Mouse (Mus musculus) liver, embryonic 11.5 days (tissue): ENCODE results near the gene Mab21l3. TPM values are rescaled to one million over a fixed set of nuclear protein-coding genes. Genes with fewer than 3 reads are reported as not detected.

Experiments
- ATAC-seq: fragments of 200-750 bp; cut with Nextera tagmentation; replicated peaks from 2 replicates; pipeline ENCODE4 v1.8.0; 2017; ENCODE audit warnings: moderate number of reproducible peaks, mild to moderate bottlenecking, moderate TSS enrichment, moderate library complexity; ENCODE audit not compliant: low FRiP score
- DNase-seq: peaks from one replicate; pipeline ENCODE4 v3.0.0-alpha.2; 2017; ENCODE audit warnings: low spot score
- H3K27ac ChIP-seq: fragments of 300-500 bp; sonication (generic); 2 replicates; pipeline ENCODE4 v1.5.1; 2014; ENCODE audit warnings: mild to moderate bottlenecking, low read depth, low read length, control low read depth
- H3K27me3 ChIP-seq: fragments of 300-500 bp; sonication (generic); replicated peaks from 2 replicates; pipeline ENCODE4 v1.6.1; 2014; ENCODE audit warnings: low read length, mixed read lengths; ENCODE audit not compliant: control insufficient read depth, insufficient read depth
- H3K36me3 ChIP-seq: fragments of 300-500 bp; sonication (generic); 2 replicates; pipeline ENCODE4 v1.6.1; 2014; ENCODE audit warnings: mild to moderate bottlenecking, low read length, moderate library complexity, mixed read lengths; ENCODE audit not compliant: control insufficient read depth, insufficient read depth
- H3K4me1 ChIP-seq: fragments of 300-500 bp; sonication (generic); replicated peaks from 2 replicates; pipeline ENCODE4 v1.6.1; 2014; ENCODE audit warnings: low read length, mixed read lengths; ENCODE audit not compliant: control insufficient read depth, insufficient read depth
- H3K4me2 ChIP-seq: fragments of 300-500 bp; sonication (generic); 2 replicates; pipeline ENCODE4 v1.6.1; 2014; ENCODE audit warnings: mild to moderate bottlenecking, control low read depth, moderate library complexity
- H3K4me3 ChIP-seq: fragments of 300-500 bp; sonication (generic); 2 replicates; pipeline ENCODE4 v1.5.1; 2014; ENCODE audit warnings: low read depth, low read length, control low read depth
- H3K9ac ChIP-seq: fragments of 300-500 bp; sonication (generic); 2 replicates; pipeline ENCODE4 v1.6.1; 2014; ENCODE audit warnings: low read depth, low read length, control low read depth
- H3K9me3 ChIP-seq: fragments of 300-500 bp; sonication (generic); 2 replicates; pipeline ENCODE4 v1.6.1; 2016; ENCODE audit warnings: low read length, inconsistent platforms, mixed read lengths; ENCODE audit not compliant: control insufficient read depth
- WGBS: fragments of 180-500 bp; shearing (Covaris S2); extraction: QIAGEN DNeasy Blood & Tissue Kit; methylation state at CpG from one replicate; pipeline ENCODE4 v1.1.7; 2014; 5-methylcytosine and 5-hydroxymethylcytosine counted together
- polyA plus RNA-seq: library from polyadenylated mRNA; unstranded; fragments of >200 nt; fragmentation: Nextera tagmentation; extraction: Ambion mirVana; gene quantifications from 2 replicates; pipeline ENCODE4 v1.2.1, GENCODE M21; 2014

The Mab21l3 gene
- polyA plus RNA-seq, 1 experiment from 2014 or later: 0.11 TPM

DNA sequence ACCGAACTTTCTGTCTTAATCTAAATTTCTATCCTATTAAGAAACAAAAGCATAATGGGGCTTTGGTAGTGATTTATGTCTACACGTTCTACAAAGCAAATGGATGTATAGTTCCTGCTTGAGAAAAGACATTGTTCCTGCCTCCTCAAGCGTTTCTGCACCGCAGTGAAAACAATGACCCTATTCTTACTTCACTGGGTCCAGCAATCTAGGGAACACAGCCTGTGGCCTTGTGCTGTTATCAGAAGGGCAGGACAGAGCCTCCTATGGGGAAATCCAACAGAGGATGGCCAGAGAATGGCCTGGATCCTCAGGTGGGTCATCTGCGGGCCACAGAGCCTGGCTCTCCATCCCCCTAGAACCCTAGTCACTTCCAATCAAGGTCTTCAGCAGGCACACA is 29.4 kb upstream of the Mab21l3 start:
- ATAC-seq (no peak), DNase-seq (no peak)
- Histone ChIP-seq H3K4me1 (no peaks in the 10 kb centered on the region), H3K4me3 (no peak overlapping the region), H3K4me2 (no peak overlapping the region), H3K9me3 (no peaks in the 10 kb centered on the region), H3K36me3 (no peaks in the 10 kb centered on the region; the same call in 1 of the 2 replicates), H3K27ac (no peak overlapping the region), H3K9ac (no peak overlapping the region), H3K27me3 (no peaks in the 10 kb centered on the region)
- 83% methylated on average over 5 of the region's 5 CpGs for WGBS

DNA sequence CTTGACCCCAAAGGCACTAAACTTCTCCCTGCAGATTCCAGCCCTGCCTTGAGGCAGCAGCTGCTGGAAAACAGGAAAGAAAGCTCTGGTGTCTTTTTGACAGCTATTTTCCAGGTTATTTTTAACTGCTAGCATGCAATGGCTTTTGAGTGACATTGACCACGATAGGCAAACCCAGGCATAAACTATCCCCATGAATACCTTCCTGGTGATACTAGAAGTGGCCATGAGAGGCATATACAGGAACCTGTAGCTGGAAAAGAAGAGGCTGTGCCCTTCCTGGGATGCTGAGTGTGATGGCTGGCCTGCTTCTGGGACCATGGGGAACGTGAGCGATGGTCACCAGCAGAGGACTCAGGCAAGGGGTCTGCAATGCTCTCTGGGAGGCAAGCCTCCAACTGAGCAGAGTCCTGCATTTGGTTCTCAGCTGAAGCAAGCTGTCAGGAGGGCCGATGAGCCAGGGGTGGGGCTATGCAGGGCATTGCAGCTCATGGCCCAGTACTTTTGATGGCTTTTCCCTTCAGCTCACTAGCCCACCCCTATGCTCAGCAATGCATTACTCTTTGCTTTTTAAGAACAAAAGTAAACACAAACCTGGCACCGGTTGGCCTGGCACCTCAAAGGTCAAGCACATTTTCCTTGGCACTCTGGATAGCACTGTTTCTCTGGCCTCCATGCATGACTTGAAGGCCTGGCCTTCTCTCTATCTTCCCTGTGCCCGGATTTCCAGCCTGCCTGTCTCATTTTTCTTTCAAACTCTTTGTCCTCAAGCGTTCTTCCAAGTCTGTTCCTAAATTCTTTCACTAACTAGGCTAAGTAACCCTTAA is 27.9 kb upstream of the Mab21l3 start:
- ATAC-seq (no peak), DNase-seq (no peak)
- Histone ChIP-seq H3K27ac (0 out of 2 replicates have a peak overlapping the region, but pooled peaks have one; percentile 33), H3K4me3 (no peak overlapping the region), H3K36me3 (no peaks in the 10 kb centered on the region; the same call in 1 of the 2 replicates), H3K9ac (no peak overlapping the region), H3K4me1 (no peaks in the 10 kb centered on the region), H3K27me3 (no peaks in the 10 kb centered on the region), H3K9me3 (no peaks in the 10 kb centered on the region), H3K4me2 (no peak overlapping the region)
- 65% methylated on average over 7 of the region's 7 CpGs for WGBS

DNA sequence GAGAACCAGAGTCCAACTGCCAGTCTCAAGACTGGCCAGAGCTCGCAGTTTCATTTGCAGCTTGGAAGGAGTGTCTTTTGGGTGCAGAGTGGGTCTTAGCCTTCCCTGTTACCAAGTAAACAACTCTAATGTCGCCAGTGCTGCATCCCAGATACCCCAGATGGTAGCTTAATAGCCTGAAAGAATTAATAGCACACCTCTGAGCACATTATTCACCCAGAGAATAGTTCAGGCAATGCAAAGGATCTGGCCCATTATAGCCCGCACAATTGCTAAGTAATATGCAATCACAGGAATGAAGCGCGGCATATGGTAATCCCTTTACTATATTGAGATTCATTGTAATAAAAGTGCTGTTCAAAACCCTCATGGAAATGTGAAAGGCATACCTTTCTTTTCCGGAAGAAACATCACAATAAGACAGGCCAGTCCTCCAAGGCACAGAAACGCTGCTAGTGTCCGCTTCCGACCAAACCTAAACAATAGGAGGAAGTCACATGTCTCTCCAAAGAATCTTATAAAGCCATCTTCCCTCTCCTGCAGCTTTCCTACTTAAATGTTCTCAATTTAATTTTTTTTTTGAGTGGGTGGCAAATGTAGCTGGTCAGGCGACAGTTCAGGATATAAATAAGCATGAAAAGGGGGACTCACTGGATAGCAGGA is 26.6 kb upstream of the Mab21l3 start:
- Histone ChIP-seq H3K4me3 (no peak overlapping the region), H3K36me3 (no peaks in the 10 kb centered on the region; the same call in 1 of the 2 replicates), H3K9ac (no peak overlapping the region), H3K4me1 (no peaks in the 10 kb centered on the region), H3K9me3 (no peaks in the 10 kb centered on the region), H3K27me3 (no peaks in the 10 kb centered on the region), H3K4me2 (no peak overlapping the region), H3K27ac (no peak overlapping the region)
- DNase-seq (no peak), ATAC-seq (no peak)
- WGBS: 75% methylated on average over 10 of the region's 10 CpGs

DNA sequence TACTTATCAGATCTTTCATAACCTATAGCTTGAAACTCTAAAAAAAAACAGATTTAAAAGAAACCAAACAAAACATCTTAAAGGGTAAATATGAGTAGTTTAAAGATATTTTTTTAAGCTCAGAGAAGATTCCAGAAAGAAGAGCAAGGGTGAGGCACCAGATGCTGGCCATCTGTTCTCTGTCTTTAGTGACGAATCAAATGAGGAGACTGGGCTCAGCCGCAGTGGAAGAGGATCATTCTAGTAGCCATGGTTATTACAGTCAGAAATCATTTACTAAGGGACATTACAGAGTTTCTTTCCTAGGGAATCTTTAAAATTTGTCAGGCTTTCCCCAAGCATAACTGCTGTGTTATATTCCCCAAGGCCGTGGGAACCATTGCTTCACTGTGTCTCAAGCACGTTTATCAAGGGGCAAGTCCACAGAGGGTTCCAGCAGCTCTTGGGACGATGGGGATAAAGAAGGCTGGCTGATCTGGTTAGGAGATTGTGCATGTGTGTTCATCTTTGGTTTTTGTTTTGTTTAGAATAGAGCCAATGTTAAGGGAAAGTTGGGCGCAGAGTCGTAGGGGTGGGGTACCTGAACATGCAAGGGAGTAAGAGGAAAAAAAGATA is 24.4 kb upstream of the Mab21l3 start:
- no peaks in the 10 kb centered on the region for H3K4me1 ChIP-seq
- no peaks in the 10 kb centered on the region for H3K27me3 ChIP-seq
- DNase-seq (no peak), ATAC-seq (no peak)
- H3K27ac ChIP-seq: no peak overlapping the region
- no peak overlapping the region for H3K4me2 ChIP-seq
- WGBS: 84% methylated on average over 7 of the region's 7 CpGs
- no peaks in the 10 kb centered on the region; the same call in 1 of the 2 replicates for H3K36me3 ChIP-seq
- no peak overlapping the region for H3K9ac ChIP-seq
- no peak overlapping the region for H3K4me3 ChIP-seq
- H3K9me3 ChIP-seq: no peaks in the 10 kb centered on the region

DNA sequence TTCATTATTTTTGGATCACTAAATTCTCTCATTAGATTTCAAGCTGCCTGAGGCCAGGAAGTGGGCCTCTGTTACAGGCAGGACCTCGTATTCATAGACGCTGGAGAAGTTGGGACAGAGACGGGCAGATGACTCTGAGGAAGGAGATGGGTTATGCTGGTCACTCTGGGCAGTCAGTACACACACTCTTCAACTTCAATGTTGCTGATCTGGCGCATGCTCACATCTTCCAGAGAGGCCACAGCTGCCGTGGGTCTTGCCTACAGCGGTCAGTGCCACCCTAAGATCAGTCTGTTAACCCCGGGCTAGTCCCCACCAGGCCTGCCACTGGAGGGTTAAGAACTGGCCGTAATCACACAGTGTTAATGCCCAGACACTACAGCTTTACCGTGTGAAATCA is 23.2 kb upstream of the Mab21l3 start:
- Histone ChIP-seq H3K9me3 (no peaks in the 10 kb centered on the region), H3K9ac (no peak overlapping the region), H3K4me3 (no peak overlapping the region), H3K27me3 (no peaks in the 10 kb centered on the region), H3K36me3 (no peaks in the 10 kb centered on the region; the same call in 1 of the 2 replicates), H3K4me1 (no peaks in the 10 kb centered on the region), H3K27ac (no peak overlapping the region), H3K4me2 (no peak overlapping the region)
- ATAC-seq: no peak
- WGBS: 84% methylated on average over 9 of the region's 9 CpGs
- no peak for DNase-seq

DNA sequence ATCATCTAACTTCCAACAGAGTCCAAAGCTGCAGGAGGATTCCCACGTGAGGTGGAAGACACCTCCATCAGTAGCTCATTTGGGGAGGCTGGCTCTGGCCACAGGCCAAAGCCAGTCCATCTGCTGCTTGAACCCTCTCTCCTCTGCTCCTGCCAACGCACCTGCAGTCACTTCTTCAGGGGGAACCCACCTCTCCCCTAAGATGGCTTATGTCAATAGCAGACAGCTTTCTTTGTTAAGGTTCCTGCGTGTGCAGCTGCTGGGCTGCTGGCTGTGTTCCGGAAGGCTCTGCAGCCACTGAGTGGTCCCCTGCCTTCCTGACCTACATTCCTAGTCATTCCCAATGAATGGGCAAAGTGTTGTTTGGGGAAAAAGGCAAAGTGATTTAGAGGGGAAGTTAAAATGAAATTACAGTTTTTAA is 18.3 kb upstream of the Mab21l3 start:
- Histone ChIP-seq H3K36me3 (no peaks in the 10 kb centered on the region; the same call in 1 of the 2 replicates), H3K9ac (no peak overlapping the region), H3K4me3 (no peak overlapping the region), H3K4me1 (no peaks in the 10 kb centered on the region), H3K27ac (no peak overlapping the region), H3K4me2 (no peak overlapping the region), H3K9me3 (no peaks in the 10 kb centered on the region), H3K27me3 (no peaks in the 10 kb centered on the region)
- DNase-seq (no peak), ATAC-seq (no peak)
- 80% methylated on average over 4 of the region's 4 CpGs for WGBS

DNA sequence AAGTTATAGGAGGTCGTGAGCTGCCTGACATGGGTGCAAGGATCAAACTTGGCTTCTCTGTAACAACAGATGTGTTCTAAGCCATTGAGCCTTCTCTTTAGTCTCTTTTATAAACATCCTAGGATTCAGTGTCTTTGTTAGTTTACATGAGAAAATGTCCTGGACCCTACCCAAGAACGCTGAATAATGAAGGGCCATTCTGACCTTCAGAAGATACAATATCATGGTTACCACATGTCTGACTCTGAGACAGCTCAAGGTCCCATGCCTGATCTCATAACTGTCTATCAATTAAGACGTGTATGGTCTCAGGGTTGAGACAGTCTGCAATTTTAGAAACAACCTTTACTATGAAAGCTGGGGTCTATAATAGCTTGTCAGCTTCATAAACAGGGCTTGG is 13.1 kb upstream of the Mab21l3 start:
- Histone ChIP-seq H3K4me3 (no peak overlapping the region), H3K4me1 (no peaks in the 10 kb centered on the region), H3K27ac (no peak overlapping the region), H3K9me3 (no peaks in the 10 kb centered on the region), H3K9ac (no peak overlapping the region), H3K27me3 (no peaks in the 10 kb centered on the region), H3K4me2 (no peak overlapping the region), H3K36me3 (no peaks in the 10 kb centered on the region; the same call in 1 of the 2 replicates)
- WGBS: 74% methylated on average over 3 of the region's 3 CpGs
- no peak for DNase-seq
- ATAC-seq: no peak

DNA sequence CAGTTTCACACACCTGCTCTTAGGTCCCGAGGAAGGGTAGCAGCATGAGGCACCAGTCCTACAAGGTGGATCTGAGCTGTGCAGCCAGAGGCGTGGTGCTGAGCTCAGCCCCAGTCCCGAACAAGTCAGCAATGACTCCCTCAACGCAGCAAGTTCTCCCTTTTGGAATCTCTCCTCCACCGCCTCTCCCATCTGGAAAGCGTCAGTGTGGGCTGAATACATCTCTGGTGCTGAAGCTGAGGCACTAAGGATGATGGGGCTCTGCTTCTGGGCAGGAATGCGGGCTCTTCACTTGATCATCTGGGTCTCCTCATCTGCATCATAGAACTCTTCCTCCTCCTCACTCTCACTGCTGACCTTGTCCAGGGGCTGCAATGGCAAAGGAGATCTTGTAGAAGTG is 11.4 kb upstream of the Mab21l3 start:
- DNase-seq (no peak), ATAC-seq (no peak)
- Histone ChIP-seq H3K4me2 (no peak overlapping the region), H3K27ac (no peak overlapping the region), H3K9me3 (no peaks in the 10 kb centered on the region), H3K27me3 (no peaks in the 10 kb centered on the region), H3K9ac (no peak overlapping the region), H3K36me3 (no peaks in the 10 kb centered on the region; the same call in 1 of the 2 replicates), H3K4me3 (no peak overlapping the region), H3K4me1 (no peaks in the 10 kb centered on the region)
- 76% methylated on average over 7 of the region's 7 CpGs for WGBS
